In the genomic region with DNA sequence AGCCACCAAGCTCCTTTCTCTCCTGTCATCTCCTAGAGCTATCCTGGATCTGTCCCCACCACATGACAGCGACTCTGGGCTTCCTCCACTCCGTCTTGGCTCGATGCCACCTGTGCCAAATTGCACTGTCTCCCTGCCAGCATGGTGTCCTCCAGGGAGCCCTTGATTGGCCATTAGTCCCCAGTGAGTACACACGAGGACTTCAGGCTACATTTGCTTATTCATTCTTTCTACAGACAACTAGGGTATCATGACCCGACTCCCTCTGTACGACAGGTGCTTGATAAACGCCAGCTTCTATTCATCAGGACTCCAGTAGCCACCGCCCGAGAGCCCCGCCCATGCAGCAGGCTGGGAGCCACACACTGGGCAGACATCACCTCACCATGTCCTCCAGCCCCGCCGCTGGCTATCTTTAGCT, we compare ENCODE assay signal across 11 mouse cellular contexts. TPM values are rescaled to one million over a fixed set of nuclear protein-coding genes. Genes with fewer than 3 reads are reported as not detected.
A peak's percentile ranks its signal among the peaks of the same experiment; 100 is the strongest.
DNase-seq lines count a peak whose midpoint lies in the region; ATAC-seq lines count a peak whose summit lies in the region.
"Had no signal": no experiment of that assay in that cellular context is flagged by ENCODE, and none has a peak within 500 bp of the region (broad histone marks: within the 10 kb centered on the region; RNA-seq: fewer than 3 reads in every experiment).

No protein-coding gene starts in this region.

- H3K9me3 ChIP-seq in heart, embryonic 16.5 days (replicated peaks; ENCODE audit: control insufficient read depth, low read length), result 0 out of 2 replicates have a peak, but pooled peaks cover 4% of the 10 kb centered on the region
- no peaks in the 10 kb centered on the region for H3K9me3 ChIP-seq in midbrain, embryonic 15.5 days
- H3K9me3 ChIP-seq: embryonic facial prominence, embryonic 12.5 days had no signal

- no peak overlapping the region for H3K4me3 ChIP-seq in heart, embryonic 16.5 days (ENCODE audit: low read length)
- H3K4me3 ChIP-seq in midbrain, embryonic 15.5 days, result no peak overlapping the region
- H3K4me3 ChIP-seq: embryonic facial prominence, embryonic 12.5 days; limb, embryonic 12.5 days had no signal

- peaks cover 3% of the 10 kb centered on the region; the same call in 1 of the 2 replicates for H3K4me1 ChIP-seq in heart, embryonic 16.5 days (ENCODE audit: control insufficient read depth, insufficient read depth, low read length)
- H3K4me1 ChIP-seq in midbrain, embryonic 15.5 days, result peaks cover 19% of the 10 kb centered on the region
- H3K4me1 ChIP-seq: embryonic facial prominence, embryonic 12.5 days; limb, embryonic 12.5 days had no signal

- intact Hi-C loops in left cerebral cortex, postnatal 36 days (cut with DNase I), result no loop called here

- H3K27me3 ChIP-seq in heart, embryonic 16.5 days (ENCODE audit: control insufficient read depth, insufficient read depth, low read length), result no peaks in the 10 kb centered on the region; the same call in 1 of the 2 replicates
- no peaks in the 10 kb centered on the region for H3K27me3 ChIP-seq in midbrain, embryonic 15.5 days (replicated peaks)
- H3K27me3 ChIP-seq: embryonic facial prominence, embryonic 12.5 days had no signal

- WGBS in heart, embryonic 16.5 days, result 39% methylated on average over 12 of the region's 12 CpGs
- 62% methylated on average over 12 of the region's 12 CpGs for WGBS in midbrain, embryonic 15.5 days

- ATAC-seq in heart, embryonic 16.5 days (replicated peaks; ENCODE audit: extremely low read depth, insufficient read depth, low FRiP score), result no peak
- ATAC-seq in midbrain, embryonic 15.5 days (replicated peaks), result no peak

- DNase-seq in lung, postnatal 4 days, result peak; percentile 28 to 40
- no peak for DNase-seq in lung, adult 18-20 months
- DNase-seq in cerebellum, postnatal 10 days, result peak; percentile 92
- DNase-seq in left cerebral cortex, postnatal 36 days (ENCODE audit: low spot score in 2 of 2), result peak; percentile 47 to 62
- DNase-seq in urinary bladder, postnatal 4 days (ENCODE audit: low spot score in 2 of 2), result no peak
- no peak for DNase-seq in urinary bladder, adult 18-20 months (ENCODE audit: low spot score in 2 of 2)

- no peak overlapping the region for H3K27ac ChIP-seq in heart, embryonic 16.5 days (ENCODE audit: low read length)
- no peak overlapping the region for H3K27ac ChIP-seq in midbrain, embryonic 15.5 days
- H3K27ac ChIP-seq: embryonic facial prominence, embryonic 12.5 days; limb, embryonic 12.5 days had no signal

- H3K4me2 ChIP-seq in heart, embryonic 16.5 days (ENCODE audit: low read depth, low read length), result 0 out of 2 replicates have a peak overlapping the region, but pooled peaks have one; percentile 4
- H3K4me2 ChIP-seq in midbrain, embryonic 15.5 days, result no peak overlapping the region
- H3K4me2 ChIP-seq: embryonic facial prominence, embryonic 12.5 days; limb, embryonic 12.5 days had no signal

- no peaks in the 10 kb centered on the region for H3K36me3 ChIP-seq in heart, embryonic 16.5 days (ENCODE audit: control insufficient read depth, insufficient read depth)
- no peaks in the 10 kb centered on the region for H3K36me3 ChIP-seq in midbrain, embryonic 15.5 days (replicated peaks)
- H3K36me3 ChIP-seq: embryonic facial prominence, embryonic 12.5 days; G1E; limb, embryonic 12.5 days had no signal

- H3K9ac ChIP-seq in heart, embryonic 16.5 days (ENCODE audit: low read length), result no peak overlapping the region
- H3K9ac ChIP-seq in midbrain, embryonic 15.5 days, result no peak overlapping the region
- H3K9ac ChIP-seq: embryonic facial prominence, embryonic 12.5 days; limb, embryonic 12.5 days had no signal

RNA-seq across cellular contexts. Expression of a gene that starts 40.8 kb away (rescaled TPM):
- 0.10 and 0.20 TPM in 2 replicates for polyA plus RNA-seq in heart, embryonic 16.5 days (2015; fragmentation: Nextera tagmentation; extraction: Ambion mirVana)
- 100 to 1,000 TPM in 1 of 2 experiments, 10 to 100 TPM in 1; 80.4 to 103 TPM for total RNA-seq in left cerebral cortex, postnatal 36 days (2021)
- 93.1 and 96.3 TPM in 2 replicates for polyA plus RNA-seq in midbrain, embryonic 15.5 days (2015; fragmentation: Nextera tagmentation; extraction: Ambion mirVana)
- total RNA-seq: G1E had no signal
- polyA plus RNA-seq: G1E; limb, embryonic 12.5 days had no signal

Comparison
In these comparisons a context has a peak if more than half of its experiments do, and no peak if none do; other contexts are left out.
1. DNase-seq: peak in lung, postnatal 4 days (2 of 2), cerebellum, postnatal 10 days (2 of 2) and left cerebral cortex, postnatal 36 days (2 of 2); none in lung, adult 18-20 months (0 of 2), urinary bladder, postnatal 4 days (0 of 2) and urinary bladder, adult 18-20 months (0 of 2).
2. RNA of a gene that starts 40.8 kb away (polyA plus RNA-seq): 93.1 to 96.3 TPM in midbrain, embryonic 15.5 days; 0.10 to 0.20 TPM in heart, embryonic 16.5 days; every median in the first group is over 10 times any median in the second.